Mouse (Mus musculus) left cerebral cortex, postnatal 10 days (tissue): ENCODE data around the gene Sec14l2. TPM values are rescaled to one million over a fixed set of nuclear protein-coding genes. Genes with fewer than 3 reads are reported as not detected.
A peak's percentile ranks its signal among the peaks of the same experiment; 100 is the strongest.
"Not testable (repeated sequence)": the region's sequence is repeated elsewhere in the genome, so short reads cannot be mapped to it uniquely, and the experiment has no call there.

Experiments
- DNase-seq, 2 experiments: peaks; one replicate each; pipeline ENCODE4 v3.0.0; 2021 to 2022; ENCODE audit warnings: low spot score in 2 of 2, mixed read lengths in 1 of 2; ENCODE audit errors: extremely low spot score in 1 of 2
- intact Hi-C: fragments of 180-260 bp; cut with DNase I; formaldehyde crosslinking; loops from one replicate; pipeline ENCODE4 v1.15.1; 2025
- total RNA-seq, 2 experiments: library from RNA; stranded (reverse); gene quantifications; 2 replicates each; pipeline ENCODE4 v1.2.3; 2021

The Sec14l2 gene
- total RNA-seq, 2 experiments from 2014 or later, result 14.0 to 14.4 TPM

DNA sequence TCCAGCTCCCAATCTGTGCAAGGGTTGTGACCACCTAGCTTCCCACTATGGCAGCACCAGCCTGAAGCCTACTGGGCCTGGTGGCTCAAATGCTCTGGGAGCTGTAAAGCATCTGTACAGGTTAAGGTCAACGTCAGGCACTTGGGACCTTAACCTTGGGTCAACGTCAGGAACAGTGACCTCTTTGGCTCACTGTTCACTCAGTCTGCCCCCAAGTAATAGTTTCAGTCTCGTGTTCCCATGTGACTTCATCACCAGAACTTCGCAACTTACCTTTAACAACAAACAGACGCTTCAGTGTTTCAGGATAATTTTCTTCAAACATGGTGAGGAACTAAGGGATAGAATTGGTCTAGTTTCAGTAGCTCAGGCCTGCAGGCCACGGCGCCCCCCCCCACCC, 14.5 kb downstream of the Sec14l2 start:
- intact Hi-C loops, result no loop called here
- DNase-seq, result no peak

DNA sequence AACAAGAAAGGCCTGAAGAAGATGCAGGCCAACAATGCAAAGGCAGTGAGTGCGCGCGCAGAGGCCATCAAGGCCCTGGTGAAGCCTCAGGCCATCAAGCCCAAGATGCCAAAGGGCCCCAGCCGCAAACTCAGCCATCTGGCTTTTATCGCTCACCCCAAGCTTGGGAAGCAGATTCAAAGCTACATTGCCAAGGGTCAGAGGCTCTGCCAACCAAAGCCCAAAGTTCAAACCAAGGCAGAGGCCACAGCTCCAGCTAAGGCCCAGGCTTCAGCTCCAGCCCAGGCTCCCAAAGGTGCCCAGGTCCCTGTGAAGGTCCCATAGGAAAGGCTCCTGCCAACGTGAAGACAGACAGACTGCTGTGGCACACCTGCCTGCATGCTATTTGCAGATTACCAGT, 15.3 kb downstream of the Sec14l2 start:
- DNase-seq, intact Hi-C loops: not testable (repeated sequence)

DNA sequence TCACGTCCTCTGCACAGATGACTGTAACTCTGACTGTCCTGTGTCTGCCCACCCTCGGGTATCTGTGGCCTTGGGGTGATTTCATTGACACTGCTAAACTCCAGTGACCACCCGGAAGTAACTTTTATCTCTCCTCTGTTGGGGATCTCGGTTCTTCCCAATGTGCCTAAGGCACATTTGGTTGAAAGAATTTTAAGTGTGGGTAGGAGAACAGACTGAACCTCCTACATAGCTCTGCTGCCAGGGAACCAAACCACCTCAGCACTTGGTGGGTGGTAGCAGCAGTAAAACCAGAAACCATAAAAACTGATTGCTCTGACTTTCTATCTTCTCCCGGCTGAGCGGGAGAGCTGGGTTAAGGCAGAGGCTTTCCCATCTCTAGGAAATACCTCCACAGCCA, 17.8 kb downstream of the Sec14l2 start:
- no peak for DNase-seq
- intact Hi-C loops, result no loop called here

DNA sequence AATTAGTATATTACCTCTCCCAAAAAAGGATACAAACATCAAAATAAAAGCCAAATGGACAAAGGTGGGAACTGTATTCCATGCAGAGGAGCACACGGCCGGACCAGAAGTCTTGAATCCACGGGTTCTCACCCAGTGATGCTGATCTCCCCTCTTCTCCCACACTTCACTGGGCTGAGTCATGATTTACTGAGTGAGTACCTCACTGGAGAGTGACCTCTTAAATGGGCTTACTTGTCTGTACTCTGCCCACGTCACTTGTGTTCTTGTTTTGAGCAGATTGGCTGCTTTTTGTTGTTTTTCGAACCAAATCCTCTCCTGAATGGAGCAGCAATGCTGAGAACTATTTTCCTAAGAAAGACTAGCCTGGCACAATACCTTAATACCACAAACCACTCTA, 18.2 kb downstream of the Sec14l2 start:
- no peak for DNase-seq
- intact Hi-C loops, result no loop called here

DNA sequence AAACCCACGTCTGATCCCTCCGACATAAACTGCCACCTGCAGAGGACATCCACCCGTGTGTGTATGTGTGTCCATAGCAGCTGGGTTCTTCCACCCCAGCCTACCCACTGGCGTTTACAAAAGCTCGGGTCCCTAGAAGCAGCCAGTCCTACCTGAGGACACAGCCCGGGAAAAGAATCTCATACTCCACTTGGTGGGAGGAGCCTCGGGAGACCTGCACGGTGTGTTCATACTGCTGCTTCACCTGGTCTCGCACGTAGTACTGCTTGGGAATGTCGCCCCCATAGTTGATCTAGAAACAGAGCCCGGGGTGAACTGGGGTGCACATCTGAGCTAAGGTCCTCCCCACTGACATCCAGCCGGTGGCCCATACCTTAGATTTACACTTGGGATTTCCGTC, 19.7 kb downstream of the Sec14l2 start:
- intact Hi-C loops, result no loop called here
- DNase-seq, result no peak

DNA sequence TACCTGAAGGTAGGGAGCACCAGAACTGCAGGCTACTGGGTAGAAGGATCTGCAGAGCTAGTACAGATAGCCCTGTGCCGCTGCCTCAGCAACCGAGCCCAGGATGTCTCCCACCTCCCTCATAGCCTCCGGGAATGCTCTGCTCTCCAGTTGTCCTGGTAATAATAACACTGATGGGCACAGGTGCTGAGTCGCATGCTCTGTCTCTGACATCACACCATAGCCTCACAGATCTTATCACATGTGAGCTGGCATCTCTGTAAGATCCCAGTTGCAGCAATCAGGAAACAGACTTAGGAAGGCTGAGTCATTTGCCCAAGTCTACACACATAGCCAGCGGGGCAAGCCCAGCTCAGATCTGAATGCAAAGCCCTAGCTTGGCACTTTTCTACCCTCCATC, 21.4 kb downstream of the Sec14l2 start:
- intact Hi-C loops, result no loop called here
- DNase-seq, result no peak

DNA sequence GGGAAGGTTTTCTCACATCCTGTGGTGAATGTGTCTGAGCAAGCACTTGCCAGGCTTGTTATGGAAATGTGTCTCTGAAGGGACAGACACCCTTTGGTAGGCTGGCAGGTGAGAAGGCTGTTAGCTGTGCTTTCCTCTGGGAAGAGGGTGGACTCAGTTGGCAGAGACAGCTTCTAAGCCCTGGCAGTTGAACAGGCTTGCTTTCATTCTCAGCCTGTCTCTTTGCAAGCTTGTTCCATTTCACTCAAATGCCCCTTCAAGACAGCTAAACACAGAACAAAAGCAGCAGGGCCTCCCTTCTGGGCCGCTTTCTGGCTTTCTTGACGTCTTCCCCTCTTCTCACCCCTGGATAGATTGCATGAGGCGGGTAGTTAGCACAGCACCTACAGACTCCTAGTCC, 23.8 kb downstream of the Sec14l2 start:
- no peak for DNase-seq
- intact Hi-C loops, result no loop called here

DNA sequence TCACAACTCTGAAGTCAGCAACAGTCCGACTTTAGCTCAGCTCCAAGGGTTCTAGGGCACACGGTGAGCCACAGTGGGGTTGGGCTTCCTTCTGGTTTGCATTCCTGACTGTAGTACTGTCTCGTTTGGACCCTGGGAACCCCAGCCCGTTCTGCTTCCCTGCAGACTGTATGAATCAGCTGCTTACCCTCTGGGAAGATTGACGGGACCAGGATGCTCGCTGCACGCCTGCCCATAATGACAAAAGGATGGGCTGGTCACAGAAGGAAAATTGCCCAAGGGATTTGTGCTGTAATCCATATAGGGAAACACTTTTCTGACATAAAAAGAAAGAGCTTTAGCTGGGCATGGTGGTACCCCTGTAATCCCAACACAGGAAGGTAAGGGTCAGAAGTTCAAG, 24.4 kb downstream of the Sec14l2 start:
- intact Hi-C loops, result no loop called here
- no peak for DNase-seq

DNA sequence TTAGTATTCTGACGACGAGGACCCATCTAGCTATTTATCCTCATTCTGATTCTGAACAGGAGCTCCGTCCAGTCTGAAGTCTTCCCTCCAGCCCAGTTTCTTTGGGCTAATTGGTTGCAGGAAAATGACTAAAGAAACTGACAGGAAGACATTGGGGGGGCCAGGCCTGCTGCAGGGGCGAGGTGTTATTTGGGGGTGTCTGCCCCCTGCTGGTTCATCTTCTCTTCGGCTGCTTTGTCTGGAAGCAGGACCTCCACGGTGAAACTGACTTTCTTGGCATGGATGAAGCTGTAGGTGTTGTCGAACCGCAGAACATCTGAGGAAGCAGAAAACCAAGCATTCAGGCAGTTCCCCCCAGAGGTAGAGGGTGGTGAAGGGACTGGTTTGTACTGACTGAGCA, 25.1 kb downstream of the Sec14l2 start:
- intact Hi-C loops, result no loop called here
- DNase-seq, result no peak

DNA sequence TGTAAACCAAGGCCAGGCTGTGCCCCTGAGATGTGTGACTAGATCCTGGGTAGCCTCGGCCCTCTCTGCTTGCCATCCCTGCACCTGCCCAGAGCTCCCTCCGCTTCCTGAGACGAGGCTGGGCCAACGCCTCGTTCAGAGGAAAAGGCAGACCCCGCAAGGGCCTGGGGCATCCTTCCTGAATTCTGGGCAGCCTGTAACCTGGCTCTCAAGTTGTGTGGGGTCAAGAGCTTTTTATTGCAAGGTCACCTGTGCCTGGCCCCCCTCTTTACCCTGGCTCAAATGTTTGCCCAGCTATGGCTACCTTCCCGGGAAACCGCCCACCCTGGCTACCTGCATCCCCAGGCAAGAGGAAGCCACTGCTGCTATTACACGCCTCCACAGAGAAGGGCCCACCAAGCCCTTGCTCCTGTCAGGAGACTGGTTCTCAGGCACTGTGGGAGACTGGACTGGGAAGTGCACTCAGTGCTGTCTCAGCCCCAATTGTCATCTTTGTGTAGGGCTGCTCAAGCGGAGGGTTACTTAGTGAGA, 26.1 kb downstream of the Sec14l2 start:
- intact Hi-C loops, result no loop called here
- no peak for DNase-seq

DNA sequence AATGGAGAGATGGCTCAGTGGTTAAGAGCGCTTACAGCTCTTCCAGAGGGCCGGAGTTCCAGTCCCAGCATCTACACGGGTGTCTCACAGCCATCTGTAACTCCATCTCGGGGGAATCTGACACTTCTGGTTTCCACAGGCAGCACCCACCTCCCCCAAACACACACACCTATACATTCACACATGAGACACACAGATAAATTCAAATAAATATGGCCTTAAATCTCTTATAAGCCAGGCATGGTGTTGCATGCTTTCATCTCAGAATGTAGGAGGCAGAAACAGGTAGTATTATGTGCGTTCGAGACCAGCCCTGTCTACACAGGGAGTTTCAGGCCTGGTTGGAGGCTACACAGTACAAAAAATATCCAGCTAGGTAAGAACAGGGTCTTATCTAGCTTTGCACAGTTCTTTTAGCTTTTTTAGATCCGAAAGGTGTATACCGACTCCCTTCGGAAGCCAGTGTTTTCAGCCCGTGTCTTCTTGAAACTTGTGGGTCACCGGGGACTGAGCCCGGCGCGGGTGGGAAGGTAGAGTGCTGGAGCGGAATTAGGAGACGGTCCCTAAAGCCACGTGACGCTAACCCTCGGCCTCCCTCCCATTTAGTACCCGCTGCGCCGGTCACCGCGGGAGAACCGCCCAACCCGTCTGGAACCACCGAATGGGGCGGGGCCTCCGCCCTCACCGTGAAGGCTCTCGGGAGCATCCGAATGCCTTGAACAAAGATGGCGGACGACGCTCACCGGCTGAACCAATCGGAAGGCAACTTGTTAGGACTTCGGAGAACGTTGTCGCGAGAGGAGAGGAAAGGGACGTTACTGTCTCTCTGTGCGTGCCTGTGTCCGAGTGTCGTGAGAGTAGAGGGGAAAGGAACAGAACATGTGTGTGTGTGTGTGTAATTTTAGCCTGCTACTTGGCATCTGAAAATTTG, 26.9 kb downstream of the Sec14l2 start:
- DNase-seq, result peak; percentile 97 to 99
- intact Hi-C loops, result no loop called here

DNA sequence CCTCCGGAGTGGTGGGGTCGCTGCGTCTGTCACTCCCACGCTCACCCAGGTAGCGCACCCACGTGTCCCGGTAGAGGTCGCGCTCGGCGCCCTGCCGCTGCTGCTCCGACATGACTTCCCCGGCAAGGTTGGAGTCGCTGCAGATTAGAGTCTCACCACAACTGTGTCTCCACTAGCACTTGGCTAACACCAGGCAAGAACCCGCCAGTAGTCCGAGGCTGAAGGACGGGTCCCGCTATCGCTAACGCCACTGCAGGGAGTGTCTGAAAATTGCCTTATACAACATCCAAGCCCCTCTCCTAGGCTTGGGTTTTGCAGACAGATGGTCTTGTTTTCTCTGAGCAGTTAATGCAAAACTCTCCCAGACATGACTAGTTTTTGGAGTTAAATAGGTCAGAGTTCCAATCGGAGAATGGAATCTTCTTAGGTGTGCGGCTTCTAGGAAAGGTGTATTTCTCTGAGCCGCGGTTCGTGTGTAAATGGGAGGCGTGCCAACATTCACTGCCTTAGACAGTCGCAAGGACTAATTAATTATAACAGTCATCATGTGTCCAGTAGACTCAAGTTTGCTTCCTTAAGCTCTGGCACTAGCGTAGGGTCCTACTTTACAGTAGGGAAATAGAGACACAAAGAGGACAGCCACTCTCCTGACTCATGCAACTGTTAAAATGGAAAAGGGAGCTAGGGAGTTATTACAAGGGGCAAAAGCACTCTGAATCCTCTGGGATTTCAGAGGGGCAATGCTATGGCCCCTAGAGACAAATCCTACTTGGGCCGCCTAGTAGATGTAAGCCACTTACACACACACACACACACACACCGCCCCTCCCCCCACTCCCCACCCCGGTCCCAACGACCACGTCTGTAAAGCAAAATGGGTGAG, 27.8 kb downstream of the Sec14l2 start, which contains the start of gene Mtfp1:
Gene Mtfp1, minus strand, starts transcription at position 275 of the 883 bp plus-strand sequence.
- intact Hi-C loops, result no loop called here

DNA sequence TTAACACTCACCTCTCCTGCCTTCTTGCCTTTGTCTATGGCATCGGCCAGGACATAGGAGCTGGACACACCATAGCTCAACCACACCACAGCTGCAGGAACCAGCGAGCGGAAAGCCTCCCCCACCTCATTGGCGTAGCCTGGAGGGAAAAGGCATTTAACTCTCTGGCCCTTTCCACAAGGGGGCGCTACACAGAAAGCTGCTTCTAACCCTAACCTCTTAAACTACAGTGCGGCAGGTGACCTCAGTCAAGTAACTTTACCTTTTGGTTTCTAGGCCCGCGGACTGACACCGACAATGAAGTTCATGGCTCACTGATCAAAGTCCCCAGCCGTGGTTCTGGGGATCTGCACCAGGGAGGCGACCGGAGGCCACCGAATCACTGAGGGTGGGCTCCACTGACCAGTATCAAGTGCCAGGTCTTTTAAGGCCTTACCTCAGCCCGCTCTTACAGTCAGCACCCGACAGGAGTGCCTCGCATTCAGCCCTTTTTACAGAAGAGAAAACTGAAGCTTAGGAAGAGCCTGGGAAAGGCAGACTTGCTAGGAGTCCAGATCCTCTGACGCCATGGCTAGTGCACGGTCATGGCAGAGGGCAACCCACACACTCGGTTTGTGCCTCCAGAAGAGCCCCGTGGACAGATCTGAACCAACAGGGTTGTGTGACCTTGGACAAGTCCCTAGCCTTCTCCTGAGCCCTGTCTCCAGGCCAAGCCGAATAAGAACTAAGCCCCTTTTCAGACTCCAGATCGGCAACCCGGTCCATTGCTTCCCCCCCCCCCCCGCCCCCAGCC, 28.6 kb downstream of the Sec14l2 start:
- intact Hi-C loops, result no loop called here
- peak in 1 of 2 experiments; percentile 81 for DNase-seq

More for the DNA sequence above, 27.8 kb downstream of the Sec14l2 start, which contains the start of gene Mtfp1:
- peak in 1 of 2 experiments; percentile 62 for DNase-seq

DNA sequence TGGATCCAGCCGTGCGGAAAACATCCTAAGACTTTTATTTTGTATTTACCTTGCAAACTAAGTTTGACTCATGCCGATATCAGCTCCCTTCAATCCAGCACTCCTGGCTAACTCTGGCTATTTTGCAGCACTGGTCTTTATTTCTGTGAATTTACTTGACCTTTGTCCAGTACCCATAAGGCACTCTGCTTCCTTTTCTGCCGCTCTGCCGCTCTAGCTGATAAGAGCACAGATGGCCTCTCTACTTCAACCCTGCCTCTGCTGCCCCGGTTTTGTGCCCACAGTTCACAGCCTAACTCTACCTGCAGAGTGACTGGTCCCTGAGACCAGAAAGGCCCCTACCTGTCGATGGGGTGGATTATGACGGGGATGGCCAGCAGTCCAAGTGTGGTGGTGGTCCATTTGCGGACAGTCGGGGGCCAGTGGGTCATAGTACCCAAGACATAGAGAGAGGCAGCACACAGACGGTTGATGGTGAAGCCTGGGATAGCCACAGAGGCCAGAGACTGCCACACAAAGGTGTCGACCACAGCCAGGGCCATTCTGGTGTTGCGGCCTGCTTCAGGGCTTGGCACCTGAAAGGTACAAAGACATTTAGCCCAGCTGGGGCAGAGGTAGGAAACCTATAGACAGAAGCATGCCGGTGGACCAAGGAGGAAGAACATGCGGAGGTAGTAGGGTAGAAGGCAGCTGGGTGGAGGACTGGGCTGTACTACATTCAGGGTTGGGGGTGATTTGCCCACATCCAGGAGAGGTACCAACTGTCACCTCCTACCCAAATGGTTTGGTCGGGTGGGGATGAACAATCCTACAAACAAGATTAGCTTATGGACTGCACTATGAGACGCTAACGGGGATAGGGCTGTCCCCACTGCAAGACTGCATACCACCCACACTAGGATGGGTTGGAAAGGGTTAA, 29.5 kb downstream of the Sec14l2 start:
- intact Hi-C loops, result no loop called here
- DNase-seq, result no peak

DNA sequence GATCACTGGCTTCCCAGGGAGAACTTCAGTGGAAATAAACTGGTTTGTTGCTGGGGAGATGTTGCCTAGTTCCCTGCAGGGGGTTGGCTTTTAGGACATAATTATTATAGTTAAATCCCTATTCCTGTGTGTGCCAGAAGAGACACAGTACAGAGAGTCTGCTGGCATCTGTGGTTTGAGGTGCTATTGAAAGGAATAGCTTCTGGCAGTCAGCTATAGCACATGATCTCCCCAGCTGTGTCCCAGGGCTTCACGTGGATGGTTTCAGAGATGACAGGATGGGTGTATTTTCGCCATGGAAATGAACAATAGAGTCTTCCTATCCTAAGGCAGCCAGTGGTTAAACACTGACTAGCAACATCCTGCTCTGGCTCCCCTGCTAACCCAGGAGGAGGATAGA, 35.9 kb downstream of the Sec14l2 start:
- intact Hi-C loops, result no loop called here
- DNase-seq, result no peak

DNA sequence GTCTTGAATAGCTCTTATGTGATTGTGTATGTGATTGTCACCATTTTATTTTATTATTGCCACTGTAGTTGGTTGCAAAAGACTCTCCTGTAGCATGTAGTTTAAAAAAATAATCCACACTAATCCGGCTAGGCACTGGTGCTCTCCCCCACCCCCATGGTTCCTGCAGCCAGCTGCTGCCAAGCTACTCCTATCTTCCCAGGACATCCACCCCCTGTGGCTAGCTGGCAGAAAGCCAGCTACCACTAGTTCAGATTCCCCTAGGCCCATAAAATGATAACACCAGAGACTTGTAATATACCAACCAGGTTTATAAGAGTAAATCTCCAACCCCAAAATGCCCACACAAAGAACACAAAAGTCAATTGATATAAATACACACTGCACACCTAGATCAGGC, 37.0 kb downstream of the Sec14l2 start:
- intact Hi-C loops, result no loop called here

DNA sequence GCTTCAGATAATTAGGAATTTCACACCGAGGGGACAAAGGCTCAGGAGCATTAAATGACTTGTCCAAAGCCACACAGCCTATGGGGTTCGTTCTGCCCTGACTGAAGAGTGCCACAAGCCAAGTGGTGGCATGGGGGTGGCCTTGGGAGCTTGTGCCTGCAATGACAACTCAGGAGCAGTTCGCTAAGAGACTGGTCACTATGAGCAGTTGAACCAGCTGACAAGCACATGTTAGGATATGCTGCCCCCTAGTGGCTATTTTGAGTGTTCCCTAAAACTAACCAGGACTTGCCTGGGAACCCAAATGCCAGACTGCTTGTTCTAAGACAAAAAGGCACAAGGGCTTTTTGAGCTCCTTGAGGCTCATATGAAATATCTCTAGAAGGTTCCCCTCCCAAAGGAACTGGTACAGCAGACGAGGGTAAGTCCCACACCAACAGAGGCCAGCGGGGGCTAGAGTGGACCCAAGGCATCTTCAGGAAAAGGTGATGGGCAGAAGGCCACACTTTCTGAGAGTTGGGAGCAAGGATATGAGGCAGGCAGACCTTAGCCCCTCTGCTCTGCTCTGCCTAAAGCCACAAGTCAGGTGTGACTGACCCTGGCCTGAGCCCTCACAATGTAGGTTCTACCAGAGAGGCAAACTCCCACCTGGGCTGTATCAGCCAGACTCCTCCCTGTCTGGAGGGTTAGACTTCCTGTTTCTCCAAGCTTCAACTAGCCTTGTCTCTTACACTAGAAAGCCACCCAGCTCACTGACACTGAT, 39.7 kb downstream of the Sec14l2 start:
- intact Hi-C loops, result loop anchor here (2.0 kb wide), 1 partner anchor 83 kb away; no protein-coding TSS in a partner anchor
- DNase-seq, result peak; percentile 64 to 82

More for the DNA sequence above, 37.0 kb downstream of the Sec14l2 start:
- no peak for DNase-seq
